Mouse (Mus musculus) heart, adult 11 months (tissue): Measurements from ENCODE around the gene Slc7a5.

Experiments
- DNase-seq: peaks from one replicate; pipeline ENCODE4 v3.0.0; 2022

Gene Slc7a5

GRCm38 (mm10) chr8:121879712-121880111, 27.8 kb downstream of the Slc7a5 start:
- no peak for DNase-seq

GRCm38 (mm10) chr8:121877828-121878480, 29.5 kb downstream of the Slc7a5 start:
- DNase-seq: no peak

GRCm38 (mm10) chr8:121877212-121877611, 30.3 kb downstream of the Slc7a5 start:
- DNase-seq: no peak

GRCm38 (mm10) chr8:121875517-121875916, 32.0 kb downstream of the Slc7a5 start:
- no peak for DNase-seq

- DNase-seq: no peak
Observed at GRCm38 (mm10) chr8:121875045-121875444, 32.4 kb downstream of the Slc7a5 start.

- peak; percentile 95 for DNase-seq
Observed at GRCm38 (mm10) chr8:121874031-121874430, 33.5 kb downstream of the Slc7a5 start.

GRCm38 (mm10) chr8:121871833-121872440, 35.6 kb downstream of the Slc7a5 start:
- no peak for DNase-seq

GRCm38 (mm10) chr8:121870190-121870589, 37.3 kb downstream of the Slc7a5 start:
- DNase-seq: no peak

- DNase-seq: no peak
Observed at GRCm38 (mm10) chr8:121868896-121869295, 38.6 kb downstream of the Slc7a5 start.

GRCm38 (mm10) chr8:121868196-121868595, 39.3 kb downstream of the Slc7a5 start:
- DNase-seq: no peak

GRCm38 (mm10) chr8:121865356-121865755, 42.1 kb downstream of the Slc7a5 start:
- DNase-seq: no peak

- DNase-seq: peak; percentile 95
Observed at GRCm38 (mm10) chr8:121861806-121862548, 45.5 kb downstream of the Slc7a5 start.

GRCm38 (mm10) chr8:121861276-121861675, 46.2 kb downstream of the Slc7a5 start:
- no peak for DNase-seq

GRCm38 (mm10) chr8:121857747-121858146, 49.7 kb downstream of the Slc7a5 start:
- no peak for DNase-seq

GRCm38 (mm10) chr8:121857331-121857730, 50.2 kb downstream of the Slc7a5 start:
- no peak for DNase-seq

- DNase-seq: no peak
Observed at GRCm38 (mm10) chr8:121856071-121856746, 51.3 kb downstream of the Slc7a5 start.

- no peak for DNase-seq
Observed at GRCm38 (mm10) chr8:121853586-121853985, 53.9 kb downstream of the Slc7a5 start.

GRCm38 (mm10) chr8:121852464-121852863, 55.0 kb downstream of the Slc7a5 start:
- no peak for DNase-seq

GRCm38 (mm10) chr8:121851716-121852115, 55.8 kb downstream of the Slc7a5 start:
- no peak for DNase-seq

- peak; percentile 99 for DNase-seq
Observed at GRCm38 (mm10) chr8:121850821-121851470, 56.5 kb downstream of the Slc7a5 start.

- DNase-seq: no peak
Observed at GRCm38 (mm10) chr8:121850436-121850820, 57.1 kb downstream of the Slc7a5 start.

- peak; percentile 94 for DNase-seq
Observed at GRCm38 (mm10) chr8:121850018-121850417, 57.5 kb downstream of the Slc7a5 start.

GRCm38 (mm10) chr8:121849303-121849702, 58.2 kb downstream of the Slc7a5 start:
- DNase-seq: peak; percentile 52
